ENCODE assay signal across 24 mouse cellular contexts in the genomic region with DNA sequence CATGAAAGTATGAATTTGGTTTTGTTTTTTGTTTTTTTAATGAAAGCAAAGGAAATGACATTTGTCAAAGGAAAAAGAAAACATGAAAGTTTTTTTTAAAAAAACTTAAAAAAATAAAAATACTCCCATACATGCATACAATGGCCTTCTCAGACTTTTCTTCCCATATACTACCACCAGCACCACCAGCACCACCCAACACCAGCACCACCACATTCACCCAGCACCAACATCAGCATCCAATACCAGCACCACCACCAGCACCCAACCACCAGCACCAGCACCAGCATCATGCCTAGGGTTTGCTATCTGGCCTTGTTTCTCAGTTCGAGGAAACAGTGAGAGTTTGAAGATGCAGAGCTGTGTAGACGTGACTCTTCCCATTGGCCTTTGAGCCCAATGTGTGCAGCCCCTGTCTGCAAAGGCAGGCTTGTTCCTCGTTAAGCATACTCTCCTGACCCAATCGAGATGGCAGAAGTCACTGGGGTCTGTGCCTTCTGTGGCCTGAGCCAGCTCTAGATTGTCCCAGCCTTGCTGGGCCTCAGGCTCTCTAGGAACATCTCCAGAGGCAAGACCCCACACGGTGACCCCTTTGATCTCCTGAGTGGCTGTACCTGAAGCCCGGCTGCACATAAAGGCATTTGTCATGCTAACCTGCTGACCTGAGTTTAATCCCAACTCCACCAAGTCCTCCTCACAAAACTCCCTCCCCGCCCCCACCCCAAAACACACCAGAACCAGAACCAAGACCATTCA.
A peak's percentile ranks its signal among the peaks of the same experiment; 100 is the strongest.
DNase-seq lines count a peak whose midpoint lies in the region; ATAC-seq and TF ChIP-seq lines count a peak whose summit lies in the region.
"Had no signal": no experiment of that assay in that cellular context is flagged by ENCODE, and none has a peak within 500 bp of the region (broad histone marks: within the 10 kb centered on the region; RNA-seq: fewer than 3 reads in every experiment).

No protein-coding gene starts in this region.

- H3K4me3 ChIP-seq in heart, embryonic 14.5 days (ENCODE audit: control insufficient read depth in 1 of 2, insufficient read depth in 1 of 2, low read depth in 1 of 2, low read length in 2 of 2): no peak overlapping the region
- no peak overlapping the region for H3K4me3 ChIP-seq in midbrain, embryonic 13.5 days (replicated peaks)
- H3K4me3 ChIP-seq in midbrain, postnatal 0 days (ENCODE audit: low read depth, low read length): no peak overlapping the region
- H3K4me3 ChIP-seq in hindbrain, embryonic 16.5 days (ENCODE audit: low read length): no peak overlapping the region
- H3K4me3 ChIP-seq in small intestine, adult 2 months (ENCODE audit: low read depth, low read length): 0 out of 2 replicates have a peak overlapping the region, but pooled peaks have one; percentile 21
- H3K4me3 ChIP-seq: embryonic facial prominence, embryonic 15.5 days; heart, embryonic 12.5 days; kidney, embryonic 15.5 days; layer of hippocampus, adult 2 months; left cerebral cortex, adult 2 months; limb, embryonic 15.5 days; neural tube, embryonic 13.5 days had no signal

- H3K36me3 ChIP-seq in heart, embryonic 14.5 days (ENCODE audit: control insufficient read depth, insufficient read depth, low read length): no peaks in the 10 kb centered on the region
- no peaks in the 10 kb centered on the region for H3K36me3 ChIP-seq in midbrain, embryonic 13.5 days
- no peaks in the 10 kb centered on the region for H3K36me3 ChIP-seq in midbrain, postnatal 0 days (ENCODE audit: insufficient read depth, low read length)
- no peaks in the 10 kb centered on the region for H3K36me3 ChIP-seq in hindbrain, embryonic 16.5 days (ENCODE audit: control insufficient read depth, insufficient read depth, low read length)
- H3K36me3 ChIP-seq in small intestine, adult 2 months (ENCODE audit: control insufficient read depth, insufficient read depth, low read length): no peaks in the 10 kb centered on the region
- H3K36me3 ChIP-seq: embryonic facial prominence, embryonic 15.5 days; G1E; heart, embryonic 12.5 days; kidney, embryonic 15.5 days; limb, embryonic 15.5 days; neural tube, embryonic 13.5 days had no signal

- no peak for TF ChIP-seq CTCF in midbrain, postnatal 0 days (IDR thresholded peaks at IDR 0.05)
- no peak for TF ChIP-seq CTCF in small intestine, adult 2 months (IDR thresholded peaks at IDR 0.05; ENCODE audit: extremely low read depth, insufficient read length, insufficient replicate concordance, low read depth, low read length)

- ATAC-seq in heart, embryonic 14.5 days (ENCODE audit: insufficient number of reproducible peaks, insufficient read depth, low FRiP score, low read depth): 0 out of 2 replicates have a peak, but pooled peaks have one; percentile 13
- 0 out of 2 replicates have a peak, but pooled peaks have one; percentile 37 for ATAC-seq in midbrain, embryonic 13.5 days
- no peak for ATAC-seq in midbrain, postnatal 0 days (ENCODE audit: low FRiP score)
- ATAC-seq in hindbrain, embryonic 16.5 days: peak; percentile 37; the same call in 1 of the 2 replicates

- intact Hi-C loops in heart, postnatal 36 days (cut with DNase I): no loop called here

- TF ChIP-seq POLR2A in small intestine, adult 2 months (IDR thresholded peaks at IDR 0.05; ENCODE audit: low read depth, low read length): no peak

- H3K27ac ChIP-seq in heart, embryonic 14.5 days (replicated peaks in 1 of 2; ENCODE audit: control insufficient read depth in 1 of 2, insufficient read depth in 1 of 2, low read depth in 2 of 2, low read length in 2 of 2): no peak overlapping the region
- no peak overlapping the region for H3K27ac ChIP-seq in midbrain, embryonic 13.5 days
- no peak overlapping the region for H3K27ac ChIP-seq in midbrain, postnatal 0 days (ENCODE audit: low read depth, low read length)
- no peak overlapping the region for H3K27ac ChIP-seq in hindbrain, embryonic 16.5 days (ENCODE audit: low read depth, low read length)
- H3K27ac ChIP-seq in small intestine, adult 2 months (ENCODE audit: insufficient read depth, low read depth, low read length): no peak overlapping the region
- H3K27ac ChIP-seq: kidney, embryonic 15.5 days; layer of hippocampus, adult 2 months; left cerebral cortex, adult 2 months; neural tube, embryonic 13.5 days had no signal

- H3K4me2 ChIP-seq in heart, embryonic 14.5 days (ENCODE audit: low read length): no peak overlapping the region
- no peak overlapping the region for H3K4me2 ChIP-seq in midbrain, embryonic 13.5 days (replicated peaks)
- no peak overlapping the region for H3K4me2 ChIP-seq in midbrain, postnatal 0 days (ENCODE audit: low read depth, low read length, poor library complexity, severe bottlenecking)
- no peak overlapping the region for H3K4me2 ChIP-seq in hindbrain, embryonic 16.5 days (ENCODE audit: low read length)
- H3K4me2 ChIP-seq: embryonic facial prominence, embryonic 15.5 days; heart, embryonic 12.5 days; kidney, embryonic 15.5 days; limb, embryonic 15.5 days; lung, embryonic 14.5 days; neural tube, embryonic 13.5 days had no signal

- H3K9ac ChIP-seq in heart, embryonic 14.5 days (ENCODE audit: low read length): no peak overlapping the region
- H3K9ac ChIP-seq in midbrain, embryonic 13.5 days (replicated peaks): no peak overlapping the region
- H3K9ac ChIP-seq in midbrain, postnatal 0 days (replicated peaks; ENCODE audit: low read length, poor library complexity, severe bottlenecking): no peak overlapping the region
- H3K9ac ChIP-seq in hindbrain, embryonic 16.5 days (ENCODE audit: low read depth, low read length): no peak overlapping the region
- H3K9ac ChIP-seq: embryonic facial prominence, embryonic 15.5 days; heart, embryonic 12.5 days; kidney, embryonic 15.5 days; limb, embryonic 15.5 days; lung, embryonic 14.5 days; neural tube, embryonic 13.5 days had no signal

- no peak for DNase-seq in heart, postnatal 36 days
- no peak for DNase-seq in midbrain, postnatal 0 days (ENCODE audit: low spot score)
- DNase-seq in retina, embryonic 14.5 days (ENCODE audit: low spot score): no peak
- no peak for DNase-seq in kidney, adult 11 months
- DNase-seq: adrenal gland, adult 2 months; B cell, adult 2 months; cerebellum, adult 9-11 months; gastrocnemius, postnatal 36 days; heart, postnatal 4 days; lung, embryonic 14.5 days; right cerebral cortex, postnatal 25 days; thymus, postnatal 25 days had no signal

- 62% methylated on average over 7 of the region's 7 CpGs for WGBS in heart, embryonic 14.5 days
- 25% methylated on average over 7 of the region's 7 CpGs for WGBS in midbrain, embryonic 13.5 days
- 43% methylated on average over 7 of the region's 7 CpGs for WGBS in midbrain, postnatal 0 days
- 26% methylated on average over 7 of the region's 7 CpGs for WGBS in hindbrain, embryonic 16.5 days
- 60% methylated on average over 7 of the region's 7 CpGs for WGBS in small intestine, adult 2 months

- peaks cover 10 to 12% of the 10 kb centered on the region in 2 experiments for H3K4me1 ChIP-seq in heart, embryonic 14.5 days (ENCODE audit: control insufficient read depth in 2 of 2, insufficient read depth in 2 of 2, low read length in 2 of 2)
- peaks cover 5% of the 10 kb centered on the region; the same call in 1 of the 2 replicates for H3K4me1 ChIP-seq in midbrain, embryonic 13.5 days (replicated peaks)
- H3K4me1 ChIP-seq in midbrain, postnatal 0 days (ENCODE audit: insufficient read depth, low read length): no peaks in the 10 kb centered on the region
- H3K4me1 ChIP-seq in hindbrain, embryonic 16.5 days (ENCODE audit: control insufficient read depth, insufficient read depth, low read depth, low read length): peaks cover 4% of the 10 kb centered on the region; the same call in 1 of the 2 replicates
- peaks cover 12% of the 10 kb centered on the region for H3K4me1 ChIP-seq in small intestine, adult 2 months (ENCODE audit: control insufficient read depth, insufficient read depth, insufficient read length, low read length)

- H3K9me3 ChIP-seq in heart, embryonic 14.5 days (ENCODE audit: control insufficient read depth, low read length): no peaks in the 10 kb centered on the region
- no peaks in the 10 kb centered on the region for H3K9me3 ChIP-seq in midbrain, embryonic 13.5 days
- no peaks in the 10 kb centered on the region for H3K9me3 ChIP-seq in midbrain, postnatal 0 days (ENCODE audit: low read length)
- H3K9me3 ChIP-seq in hindbrain, embryonic 16.5 days (ENCODE audit: control insufficient read depth, low read length): no peaks in the 10 kb centered on the region
- H3K9me3 ChIP-seq: embryonic facial prominence, embryonic 15.5 days; G1E; heart, embryonic 12.5 days; kidney, embryonic 15.5 days; limb, embryonic 15.5 days; neural tube, embryonic 13.5 days had no signal

- 0 out of 2 replicates have a peak, but pooled peaks cover 3% of the 10 kb centered on the region for H3K27me3 ChIP-seq in heart, embryonic 14.5 days (ENCODE audit: control insufficient read depth, insufficient read depth, low read length)
- H3K27me3 ChIP-seq in midbrain, embryonic 13.5 days: peaks cover 17% of the 10 kb centered on the region
- H3K27me3 ChIP-seq in midbrain, postnatal 0 days (ENCODE audit: insufficient read depth, low read length): no peaks in the 10 kb centered on the region
- no peaks in the 10 kb centered on the region for H3K27me3 ChIP-seq in hindbrain, embryonic 16.5 days (replicated peaks; ENCODE audit: control insufficient read depth, insufficient read depth, low read length)
- no peaks in the 10 kb centered on the region for H3K27me3 ChIP-seq in small intestine, adult 2 months (ENCODE audit: control insufficient read depth, insufficient read depth, low read length)
- H3K27me3 ChIP-seq: embryonic facial prominence, embryonic 15.5 days; kidney, embryonic 15.5 days; limb, embryonic 15.5 days had no signal
